Mouse (Mus musculus) C2C12 (cell line): ENCODE data around the gene Sdhaf2.

Experiments used
- CEBPB ChIP-seq: IDR thresholded peaks from one replicate; pipeline ENCODE4 v1.6.1; 2011; ENCODE audit warnings: low read depth, mild to moderate bottlenecking, control low read depth, moderate library complexity
- CTCF ChIP-seq: IDR thresholded peaks from one replicate; pipeline ENCODE4 v1.5.1; 2011; ENCODE audit not compliant: control insufficient read depth, insufficient read depth, insufficient read length
- MAX ChIP-seq: IDR thresholded peaks from one replicate; pipeline ENCODE4 v1.6.1; 2011; ENCODE audit warnings: mild to moderate bottlenecking, control low read depth
- MYOG ChIP-seq: IDR thresholded peaks from one replicate; pipeline ENCODE4 v1.6.1; 2011; ENCODE audit not compliant: control insufficient read depth, insufficient read length; ENCODE audit errors: extremely low read depth
- USF1 ChIP-seq: IDR thresholded peaks from one replicate; pipeline ENCODE4 v1.6.1; 2011; ENCODE audit warnings: low read depth, mild to moderate bottlenecking, control low read depth, moderate library complexity

GRCm38 (mm10) chr19:10524784-10525105 is 1.2 kb downstream of the Sdhaf2 start:
- TF ChIP-seq CTCF: no peak
- no peak for TF ChIP-seq USF1
- TF ChIP-seq CEBPB: no peak
- TF ChIP-seq MYOG: no peak
- TF ChIP-seq MAX: no peak
